Mouse (Mus musculus) heart, embryonic 15.5 days (tissue): ENCODE results near the gene Slc24a5. TPM values are rescaled to one million over a fixed set of nuclear protein-coding genes. Genes with fewer than 3 reads are reported as not detected.

ENCODE experiments used
- ATAC-seq: fragments of 200-750 bp; cut with Nextera tagmentation; replicated peaks from 2 replicates; pipeline ENCODE4 v1.8.0; 2017; ENCODE audit warnings: low read depth, moderate TSS enrichment; ENCODE audit not compliant: insufficient number of reproducible peaks, insufficient read depth, low FRiP score
- H3K27ac ChIP-seq: fragments of 300-500 bp; sonication (generic); 2 replicates; pipeline ENCODE4 v1.5.1; 2015; ENCODE audit warnings: mild to moderate bottlenecking, inconsistent platforms
- H3K27me3 ChIP-seq: fragments of 300-500 bp; sonication (generic); 2 replicates; pipeline ENCODE4 v1.6.1; 2015; ENCODE audit warnings: inconsistent platforms
- H3K36me3 ChIP-seq: fragments of 300-500 bp; sonication (generic); 2 replicates; pipeline ENCODE4 v1.6.1; 2015; ENCODE audit warnings: mild to moderate bottlenecking, inconsistent platforms
- H3K4me1 ChIP-seq: fragments of 300-500 bp; sonication (generic); replicated peaks from 2 replicates; pipeline ENCODE4 v1.6.1; 2015; ENCODE audit warnings: inconsistent platforms
- H3K4me2 ChIP-seq: fragments of 300-500 bp; sonication (generic); 2 replicates; pipeline ENCODE4 v1.6.1; 2015; ENCODE audit warnings: inconsistent platforms, mild to moderate bottlenecking, moderate library complexity
- H3K4me3 ChIP-seq: fragments of 300-500 bp; sonication (generic); 2 replicates; pipeline ENCODE4 v1.5.1; 2015; ENCODE audit warnings: mild to moderate bottlenecking, inconsistent platforms
- H3K9ac ChIP-seq: fragments of 300-500 bp; sonication (generic); 2 replicates; pipeline ENCODE4 v1.6.1; 2015; ENCODE audit warnings: mild to moderate bottlenecking, inconsistent platforms
- H3K9me3 ChIP-seq: fragments of 300-500 bp; sonication (generic); replicated peaks from 2 replicates; pipeline ENCODE4 v1.6.1; 2016; ENCODE audit warnings: inconsistent platforms
- WGBS: fragments of 180-500 bp; shearing (Covaris S2); methylation state at CpG from one replicate; pipeline ENCODE4 v1.1.7; 2015; ENCODE audit warnings: mixed read lengths; 5-methylcytosine and 5-hydroxymethylcytosine counted together
- polyA plus RNA-seq: library from polyadenylated mRNA; unstranded; fragments of >200 nt; fragmentation: Nextera tagmentation; extraction: Ambion mirVana; gene quantifications from 2 replicates; pipeline ENCODE4 v1.2.1, GENCODE M21; 2015

The Slc24a5 gene
- polyA plus RNA-seq, 1 experiment from 2014 or later, result 1.4 TPM

DNA sequence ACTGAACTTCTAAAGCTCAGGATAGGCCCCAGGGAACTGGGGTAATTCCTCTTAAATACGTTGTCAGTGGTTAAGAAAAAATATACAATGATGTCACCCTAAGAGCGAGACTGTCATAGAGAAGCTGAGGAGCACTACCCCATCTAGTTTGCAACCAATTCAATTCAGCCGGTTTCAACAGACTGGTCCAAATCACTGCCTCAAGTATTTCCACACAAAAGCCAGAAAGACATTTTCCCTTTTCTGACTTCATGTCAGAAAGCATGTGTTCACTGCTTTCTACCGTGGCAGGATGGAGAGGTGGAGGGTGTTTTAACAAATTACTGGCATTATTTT, 54.3 kb downstream of the Slc24a5 start:
- no peaks in the 10 kb centered on the region for H3K36me3 ChIP-seq
- H3K9me3 ChIP-seq, result no peaks in the 10 kb centered on the region
- WGBS, result 8% methylated on average over 4 of the region's 4 CpGs
- peak overlapping the region; percentile 93 for H3K9ac ChIP-seq
- no peaks in the 10 kb centered on the region for H3K27me3 ChIP-seq
- no peak for ATAC-seq
- peak overlapping the region; percentile 85 for H3K4me3 ChIP-seq
- peak overlapping the region; percentile 69 for H3K4me2 ChIP-seq
- peak overlapping the region; percentile 85 for H3K27ac ChIP-seq
- H3K4me1 ChIP-seq, result peaks cover 28% of the 10 kb centered on the region

GRCm38 (mm10) chr2:125122624-125123476, 54.9 kb downstream of the Slc24a5 start:
- Histone ChIP-seq H3K9ac (peak overlapping the region; percentile 93), H3K36me3 (no peaks in the 10 kb centered on the region), H3K27ac (peak overlapping the region; percentile 85), H3K4me2 (peak overlapping the region; percentile 69), H3K27me3 (no peaks in the 10 kb centered on the region), H3K4me3 (peak overlapping the region; percentile 85), H3K4me1 (peaks cover 28% of the 10 kb centered on the region), H3K9me3 (no peaks in the 10 kb centered on the region)
- peak; percentile 76 for ATAC-seq
- under 1% methylated on average over 44 of the region's 59 CpGs for WGBS

GRCm38 (mm10) chr2:125123477-125123852, 55.5 kb downstream of the Slc24a5 start, which contains the start of gene Myef2:
Myef2 (minus strand) TSS chr2:125123661.
- WGBS, result under 1% methylated on average over 41 of the region's 48 CpGs
- peak within 1 kb of the TSS; percentile 85 for H3K27ac ChIP-seq
- H3K27me3 ChIP-seq, result no peaks in the 10 kb centered on the region
- H3K9me3 ChIP-seq, result no peaks in the 10 kb centered on the region
- H3K9ac ChIP-seq, result peak within 1 kb of the TSS; percentile 93
- ATAC-seq, result peak; percentile 82
- H3K4me1 ChIP-seq, result peaks cover 28% of the 10 kb centered on the region
- no peaks in the 10 kb centered on the region for H3K36me3 ChIP-seq
- peak within 1 kb of the TSS; percentile 85 for H3K4me3 ChIP-seq
- H3K4me2 ChIP-seq, result peak within 1 kb of the TSS; percentile 69

DNA sequence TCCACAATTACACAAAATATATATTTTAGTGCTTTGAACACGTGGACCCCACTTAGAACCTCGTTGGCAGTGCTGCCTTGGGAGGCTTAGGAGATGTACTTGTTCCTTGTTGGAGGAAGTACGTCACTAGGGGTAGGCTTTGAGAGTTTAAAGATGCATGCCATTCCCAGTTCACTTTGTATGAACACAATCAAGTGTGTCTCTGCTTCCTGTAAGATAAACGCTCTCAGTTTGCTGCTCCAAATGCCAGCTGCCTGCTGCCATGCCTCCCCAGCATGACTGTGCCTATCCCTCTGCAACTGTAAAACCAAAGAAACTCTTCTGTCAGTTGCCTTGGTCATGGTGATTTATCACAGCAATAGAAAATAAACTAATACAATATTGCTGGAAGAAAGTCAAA, 57.9 kb downstream of the Slc24a5 start:
- no peaks in the 10 kb centered on the region for H3K27me3 ChIP-seq
- WGBS, result 32% methylated on average over 4 of the region's 4 CpGs

GRCm38 (mm10) chr2:125126792-125127191, 58.9 kb downstream of the Slc24a5 start:
- no peak for ATAC-seq
- Histone ChIP-seq H3K4me2 (no peak overlapping the region), H3K36me3 (no peaks in the 10 kb centered on the region), H3K9ac (no peak overlapping the region), H3K27ac (no peak overlapping the region), H3K9me3 (no peaks in the 10 kb centered on the region), H3K4me1 (peaks cover 8% of the 10 kb centered on the region), H3K4me3 (no peak overlapping the region), H3K27me3 (no peaks in the 10 kb centered on the region)
- 36% methylated on average over 3 of the region's 3 CpGs for WGBS

More for the DNA sequence above, 57.9 kb downstream of the Slc24a5 start:
- Histone ChIP-seq H3K4me2 (no peak overlapping the region), H3K4me1 (peaks cover 16% of the 10 kb centered on the region), H3K9me3 (no peaks in the 10 kb centered on the region), H3K36me3 (no peaks in the 10 kb centered on the region), H3K9ac (no peak overlapping the region), H3K4me3 (no peak overlapping the region), H3K27ac (no peak overlapping the region)
- ATAC-seq, result no peak

GRCm38 (mm10) chr2:125134113-125134512, 66.2 kb downstream of the Slc24a5 start:
- WGBS, result 28% methylated on average over 4 of the region's 4 CpGs
- Histone ChIP-seq H3K36me3 (no peaks in the 10 kb centered on the region), H3K27me3 (no peaks in the 10 kb centered on the region; the same call in 1 of the 2 replicates), H3K4me2 (no peak overlapping the region), H3K9me3 (no peaks in the 10 kb centered on the region), H3K4me1 (peaks cover 7% of the 10 kb centered on the region), H3K27ac (no peak overlapping the region), H3K9ac (no peak overlapping the region), H3K4me3 (no peak overlapping the region)
- no peak for ATAC-seq

DNA sequence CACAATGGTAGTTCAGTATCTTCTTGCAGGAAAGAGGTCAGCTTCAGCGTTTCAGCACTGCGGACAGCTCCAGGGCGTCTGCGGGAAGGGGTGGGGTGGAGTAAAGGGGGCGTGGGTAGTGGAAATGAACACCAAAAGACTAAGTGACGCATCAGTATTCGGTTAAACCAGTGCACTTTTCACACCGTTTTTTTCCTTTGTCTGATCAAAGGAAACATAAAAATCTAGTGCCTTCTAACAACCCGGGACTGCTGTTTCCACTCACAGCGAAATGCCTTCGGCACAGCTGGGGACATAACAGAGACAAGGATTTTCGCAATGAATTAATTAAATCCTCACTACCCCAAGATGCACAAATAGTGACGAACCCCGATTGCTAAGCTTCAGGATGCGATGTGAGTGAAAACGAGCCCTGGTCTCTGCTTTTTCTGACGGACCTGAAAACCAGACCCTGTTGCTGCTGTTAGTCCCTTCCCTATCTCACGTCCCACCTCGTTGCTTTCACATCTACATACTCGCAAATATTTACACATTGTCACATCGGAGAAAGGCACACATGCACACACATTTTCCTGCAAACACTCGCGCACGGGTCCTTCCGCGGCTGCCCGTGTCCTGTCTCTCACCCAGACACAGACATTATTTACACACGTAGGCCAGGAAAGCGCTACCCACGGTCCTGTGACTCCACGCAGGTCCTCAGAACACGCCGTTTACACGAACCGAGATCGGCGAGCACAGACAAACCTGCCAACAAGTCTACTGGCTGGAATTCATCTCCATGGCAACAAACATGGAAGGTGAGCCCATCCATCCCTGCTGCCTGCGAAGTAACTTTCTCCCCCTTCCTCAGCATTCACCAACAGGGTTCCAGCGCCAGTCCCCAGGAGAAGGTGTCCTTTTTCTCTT, 68.2 kb downstream of the Slc24a5 start, which contains the start of gene Ctxn2:
Gene Ctxn2 (plus strand): TSS at position 790 of the 909 bp plus-strand sequence.
- peaks cover 7% of the 10 kb centered on the region for H3K4me1 ChIP-seq
- H3K36me3 ChIP-seq, result no peaks in the 10 kb centered on the region
- H3K4me2 ChIP-seq, result peak within 1 kb of the TSS; percentile 76
- ATAC-seq, result no peak
- H3K27me3 ChIP-seq, result no peaks in the 10 kb centered on the region; the same call in 1 of the 2 replicates
- H3K27ac ChIP-seq, result no peak within 1 kb of the TSS
- 2% methylated on average over 39 of the region's 39 CpGs for WGBS
- H3K9me3 ChIP-seq, result no peaks in the 10 kb centered on the region
- H3K4me3 ChIP-seq, result peak within 1 kb of the TSS; percentile 40
- no peak within 1 kb of the TSS for H3K9ac ChIP-seq

GRCm38 (mm10) chr2:125136846-125137245, 68.9 kb downstream of the Slc24a5 start:
- Histone ChIP-seq H3K4me2 (peak overlapping the region; percentile 76), H3K4me1 (peaks cover 7% of the 10 kb centered on the region), H3K9ac (no peak overlapping the region), H3K9me3 (no peaks in the 10 kb centered on the region), H3K4me3 (peak overlapping the region; percentile 40; the same call in 1 of the 2 replicates), H3K27ac (no peak overlapping the region), H3K27me3 (no peaks in the 10 kb centered on the region; the same call in 1 of the 2 replicates), H3K36me3 (no peaks in the 10 kb centered on the region)
- no peak for ATAC-seq
- 28% methylated on average over 7 of the region's 7 CpGs for WGBS

Other genes starting within 250 kb of the Slc24a5 start
- gene Myef2, start 55.5 kb downstream of the Slc24a5 start, polyA plus RNA-seq, result 51.3 and 53.1 TPM in 2 replicates
- gene Ctxn2, start 68.6 kb downstream of the Slc24a5 start, polyA plus RNA-seq, result not detected in 2 replicates
- not detected in 2 replicates for gene Slc12a1, start 84.4 kb downstream of the Slc24a5 start, polyA plus RNA-seq
- 99.5 and 102 TPM in 2 replicates for gene Dut, start 179.1 kb downstream of the Slc24a5 start, polyA plus RNA-seq